11 mouse cellular contexts compared by ENCODE assay signal in genomic region chr9:66697355-66698140, GRCm38 (mm10). TPM values are rescaled to one million over a fixed set of nuclear protein-coding genes. Genes with fewer than 3 reads are reported as not detected.
A peak's percentile ranks its signal among the peaks of the same experiment; 100 is the strongest.
DNase-seq lines count a peak whose midpoint lies in the region; ATAC-seq and TF ChIP-seq lines count a peak whose summit lies in the region.
"Had no signal": no experiment of that assay in that cellular context is flagged by ENCODE, and none has a peak within 500 bp of the region (broad histone marks: within the 10 kb centered on the region; RNA-seq: fewer than 3 reads in every experiment).

No protein-coding gene starts in this region.

- ATAC-seq in forebrain, postnatal 0 days = no peak
- ATAC-seq in forebrain, embryonic 14.5 days = no peak
- ATAC-seq in liver, embryonic 15.5 days (ENCODE audit: insufficient read depth) = peak; percentile 85
- ATAC-seq in stomach, embryonic 15.5 days (ENCODE audit: insufficient read depth, low FRiP score, low read depth) = peak; percentile 60; the same call in 1 of the 2 replicates
- ATAC-seq in hindbrain, embryonic 16.5 days = no peak

- TF ChIP-seq CTCF in forebrain, postnatal 0 days (IDR thresholded peaks at IDR 0.05; ENCODE audit: low read depth) = peak; percentile 45
- TF ChIP-seq CTCF in kidney, adult 2 months (conservative IDR thresholded peaks at IDR 0.05; ENCODE audit: insufficient read depth, insufficient read length, low read depth, low read length) = 0 out of 2 replicates have a peak, but pooled peaks have one; percentile 5

- H3K4me1 ChIP-seq in forebrain, postnatal 0 days (ENCODE audit: insufficient read depth) = no peaks in the 10 kb centered on the region
- H3K4me1 ChIP-seq in forebrain, embryonic 14.5 days (ENCODE audit: control insufficient read depth, insufficient read depth, low read length) = no peaks in the 10 kb centered on the region
- peaks cover 15% of the 10 kb centered on the region for H3K4me1 ChIP-seq in kidney, adult 2 months (ENCODE audit: control insufficient read depth, insufficient read depth, low read length)
- peaks cover 3% of the 10 kb centered on the region; the same call in 1 of the 2 replicates for H3K4me1 ChIP-seq in liver, embryonic 15.5 days (replicated peaks)
- H3K4me1 ChIP-seq in stomach, embryonic 15.5 days = no peaks in the 10 kb centered on the region
- H3K4me1 ChIP-seq in hindbrain, embryonic 16.5 days (ENCODE audit: control insufficient read depth, insufficient read depth, low read depth, low read length) = no peaks in the 10 kb centered on the region
- 0 out of 2 replicates have a peak, but pooled peaks cover 6% of the 10 kb centered on the region for H3K4me1 ChIP-seq in heart, embryonic 10.5 days

- no peak overlapping the region for H3K4me3 ChIP-seq in forebrain, postnatal 0 days (ENCODE audit: low read depth, low read length)
- H3K4me3 ChIP-seq in forebrain, embryonic 14.5 days (ENCODE audit: low read depth, low read length) = no peak overlapping the region
- H3K4me3 ChIP-seq in kidney, adult 2 months (ENCODE audit: insufficient read depth, low read depth, low read length) = no peak overlapping the region
- H3K4me3 ChIP-seq in liver, embryonic 15.5 days (replicated peaks) = no peak overlapping the region
- no peak overlapping the region for H3K4me3 ChIP-seq in stomach, embryonic 15.5 days (replicated peaks)
- no peak overlapping the region for H3K4me3 ChIP-seq in hindbrain, embryonic 16.5 days (ENCODE audit: low read length)
- no peak overlapping the region for H3K4me3 ChIP-seq in heart, embryonic 10.5 days

- WGBS in forebrain, postnatal 0 days = 80% methylated on average over 7 of the region's 7 CpGs
- 79% methylated on average over 7 of the region's 7 CpGs for WGBS in forebrain, embryonic 14.5 days
- 37% methylated on average over 7 of the region's 7 CpGs for WGBS in kidney, adult 2 months
- WGBS in liver, embryonic 15.5 days (ENCODE audit: insufficient replicate concordance) = 46% methylated on average over 7 of the region's 7 CpGs
- WGBS in stomach, embryonic 15.5 days = 72% methylated on average over 7 of the region's 7 CpGs
- WGBS in hindbrain, embryonic 16.5 days = 81% methylated on average over 7 of the region's 7 CpGs
- WGBS in heart, embryonic 10.5 days = 78% methylated on average over 7 of the region's 7 CpGs

- no peak overlapping the region for H3K9ac ChIP-seq in forebrain, postnatal 0 days
- H3K9ac ChIP-seq in forebrain, embryonic 14.5 days (ENCODE audit: low read length) = no peak overlapping the region
- no peak overlapping the region for H3K9ac ChIP-seq in liver, embryonic 15.5 days
- no peak overlapping the region for H3K9ac ChIP-seq in stomach, embryonic 15.5 days
- no peak overlapping the region for H3K9ac ChIP-seq in hindbrain, embryonic 16.5 days (ENCODE audit: low read depth, low read length)

- no peak for TF ChIP-seq POLR2A in kidney, adult 2 months (IDR thresholded peaks at IDR 0.05; ENCODE audit: low read depth, low read length)

- H3K4me2 ChIP-seq in forebrain, postnatal 0 days (ENCODE audit: low read depth) = no peak overlapping the region
- no peak overlapping the region for H3K4me2 ChIP-seq in forebrain, embryonic 14.5 days (ENCODE audit: low read length)
- no peak overlapping the region for H3K4me2 ChIP-seq in liver, embryonic 15.5 days
- H3K4me2 ChIP-seq in stomach, embryonic 15.5 days = no peak overlapping the region
- no peak overlapping the region for H3K4me2 ChIP-seq in hindbrain, embryonic 16.5 days (ENCODE audit: low read length)

- no peaks in the 10 kb centered on the region for H3K27me3 ChIP-seq in forebrain, postnatal 0 days (ENCODE audit: insufficient read depth, low read length)
- no peaks in the 10 kb centered on the region for H3K27me3 ChIP-seq in forebrain, embryonic 14.5 days (replicated peaks; ENCODE audit: control insufficient read depth, insufficient read depth, low read length)
- no peaks in the 10 kb centered on the region for H3K27me3 ChIP-seq in kidney, adult 2 months (replicated peaks; ENCODE audit: control insufficient read depth, insufficient read depth, low read length)
- H3K27me3 ChIP-seq in liver, embryonic 15.5 days = no peaks in the 10 kb centered on the region
- no peaks in the 10 kb centered on the region for H3K27me3 ChIP-seq in stomach, embryonic 15.5 days (replicated peaks)
- no peaks in the 10 kb centered on the region for H3K27me3 ChIP-seq in hindbrain, embryonic 16.5 days (replicated peaks; ENCODE audit: control insufficient read depth, insufficient read depth, low read length)
- H3K27me3 ChIP-seq in heart, embryonic 10.5 days (ENCODE audit: insufficient read depth, poor library complexity, severe bottlenecking) = no peaks in the 10 kb centered on the region

- DNase-seq in forebrain, postnatal 0 days = no peak
- DNase-seq in forebrain, embryonic 14.5 days (ENCODE audit: low spot score) = no peak
- DNase-seq in kidney, adult 2 months = peak; percentile 97
- no peak for DNase-seq in heart, embryonic 10.5 days (ENCODE audit: low spot score)
- DNase-seq in right cerebral cortex, postnatal 10 days (ENCODE audit: low spot score in 2 of 2) = no peak
- DNase-seq: cerebellum, adult 9-11 months; heart, postnatal 36 days; midbrain, embryonic 14.5 days had no signal

- H3K27ac ChIP-seq in forebrain, postnatal 0 days (ENCODE audit: low read depth, low read length) = no peak overlapping the region
- H3K27ac ChIP-seq in forebrain, embryonic 14.5 days (ENCODE audit: low read depth, low read length) = no peak overlapping the region
- peak overlapping the region; percentile 88 for H3K27ac ChIP-seq in kidney, adult 2 months (ENCODE audit: insufficient read depth, low read depth, low read length)
- no peak overlapping the region; the same call in 1 of the 2 replicates for H3K27ac ChIP-seq in liver, embryonic 15.5 days (replicated peaks)
- no peak overlapping the region for H3K27ac ChIP-seq in stomach, embryonic 15.5 days
- H3K27ac ChIP-seq in hindbrain, embryonic 16.5 days (ENCODE audit: low read depth, low read length) = no peak overlapping the region
- H3K27ac ChIP-seq in heart, embryonic 10.5 days = no peak overlapping the region

- no peaks in the 10 kb centered on the region for H3K36me3 ChIP-seq in forebrain, postnatal 0 days (ENCODE audit: insufficient read depth)
- H3K36me3 ChIP-seq in forebrain, embryonic 14.5 days (ENCODE audit: control insufficient read depth, insufficient read depth, low read length) = no peaks in the 10 kb centered on the region
- no peaks in the 10 kb centered on the region for H3K36me3 ChIP-seq in kidney, adult 2 months (ENCODE audit: control insufficient read depth, insufficient read depth, low read length)
- H3K36me3 ChIP-seq in liver, embryonic 15.5 days (replicated peaks) = no peaks in the 10 kb centered on the region
- no peaks in the 10 kb centered on the region for H3K36me3 ChIP-seq in stomach, embryonic 15.5 days
- no peaks in the 10 kb centered on the region for H3K36me3 ChIP-seq in hindbrain, embryonic 16.5 days (ENCODE audit: control insufficient read depth, insufficient read depth, low read length)
- no peaks in the 10 kb centered on the region for H3K36me3 ChIP-seq in heart, embryonic 10.5 days

- no peaks in the 10 kb centered on the region for H3K9me3 ChIP-seq in forebrain, postnatal 0 days (ENCODE audit: low read length)
- H3K9me3 ChIP-seq in forebrain, embryonic 14.5 days (replicated peaks; ENCODE audit: control insufficient read depth, low read length) = no peaks in the 10 kb centered on the region
- no peaks in the 10 kb centered on the region for H3K9me3 ChIP-seq in liver, embryonic 15.5 days (replicated peaks)
- H3K9me3 ChIP-seq in stomach, embryonic 15.5 days = no peaks in the 10 kb centered on the region
- H3K9me3 ChIP-seq in hindbrain, embryonic 16.5 days (ENCODE audit: control insufficient read depth, low read length) = no peaks in the 10 kb centered on the region
- H3K9me3 ChIP-seq in heart, embryonic 10.5 days = no peaks in the 10 kb centered on the region

RNA-seq across cellular contexts. Expression of gene Car12, which starts 15.9 kb away (rescaled TPM):
- 3.6 and 6.1 TPM in 2 replicates for total RNA-seq in forebrain, postnatal 0 days (2014; rRNA removed)
- 3.5 and 5.3 TPM in 2 replicates for polyA plus RNA-seq in forebrain, postnatal 0 days (2015; fragmentation: Nextera tagmentation; extraction: Ambion mirVana)
- 2.6 and 3.3 TPM in 2 replicates for polyA plus RNA-seq in forebrain, embryonic 14.5 days (2014; fragmentation: Nextera tagmentation; extraction: Ambion mirVana)
- polyA plus RNA-seq in kidney, adult 2 months (2012; rRNA removed) = 295 and 328 TPM in 2 replicates
- polyA plus RNA-seq in liver, embryonic 15.5 days (2015; fragmentation: Nextera tagmentation; extraction: Ambion mirVana) = 0.25 and 0.28 TPM in 2 replicates
- polyA plus RNA-seq in stomach, embryonic 15.5 days (2015; fragmentation: Nextera tagmentation; extraction: Ambion mirVana) = 10.0 and 13.0 TPM in 2 replicates
- 8.3 and 9.0 TPM in 2 replicates for polyA plus RNA-seq in hindbrain, embryonic 16.5 days (2015; fragmentation: Nextera tagmentation; extraction: Ambion mirVana)
- 0.70 and 1.3 TPM in 2 replicates for polyA plus RNA-seq in heart, embryonic 10.5 days (2016; fragmentation: Nextera tagmentation; extraction: Ambion mirVana)
- total RNA-seq: heart, postnatal 36 days had no signal

Comparison
In these comparisons a context has a peak if more than half of its experiments do, and no peak if none do; other contexts are left out.
1. ATAC-seq: peak in liver, embryonic 15.5 days (single experiment) and stomach, embryonic 15.5 days (single experiment); none in forebrain, postnatal 0 days (single experiment), forebrain, embryonic 14.5 days (single experiment) and hindbrain, embryonic 16.5 days (single experiment).
2. RNA of gene Car12, which starts 15.9 kb away (polyA plus RNA-seq): 295 to 328 TPM in kidney, adult 2 months; 10.0 to 13.0 TPM in stomach, embryonic 15.5 days, 8.3 to 9.0 TPM in hindbrain, embryonic 16.5 days, 3.5 to 5.3 TPM in forebrain, postnatal 0 days, 2.6 to 3.3 TPM in forebrain, embryonic 14.5 days, 0.70 to 1.3 TPM in heart, embryonic 10.5 days and 0.25 to 0.28 TPM in liver, embryonic 15.5 days; every median in the first group is over 10 times any median in the second.